Mouse (Mus musculus): ENCODE measurements at regions not wholly inside any gene's neighbourhood (a gene's known extent, or its start where the extent isn't known, plus 50 kb on each side); places are given as distances from the start of the nearest gene placed in this dataset.

- peak; percentile 10; the same call in 1 of the 2 replicates for ATAC-seq (replicated peaks; ENCODE audit: low read depth, poor library complexity, severe bottlenecking)
These were observed 177.3 kb upstream of the Mrps10 start for GRCm38 (mm10) chr17:47191416-47191815.

- ATAC-seq (replicated peaks; ENCODE audit: low read depth, poor library complexity, severe bottlenecking), result no peak
These were observed 178.9 kb upstream of the Mrps10 start for GRCm38 (mm10) chr17:47189770-47190169.

GRCm38 (mm10) chr17:47184148-47184547 is 173.8 kb upstream of the Ubr2 start:
- ATAC-seq (replicated peaks; ENCODE audit: low read depth, poor library complexity, severe bottlenecking), result peak; percentile 97

- no peak for ATAC-seq (replicated peaks; ENCODE audit: low read depth, poor library complexity, severe bottlenecking)
These were observed 171.8 kb upstream of the Ubr2 start for GRCm38 (mm10) chr17:47182118-47182517.

- no peak for ATAC-seq (replicated peaks; ENCODE audit: low read depth, poor library complexity, severe bottlenecking)
These were observed 169.1 kb upstream of the Ubr2 start for GRCm38 (mm10) chr17:47179410-47179809.

GRCm38 (mm10) chr17:47178705-47179104 is 168.3 kb upstream of the Ubr2 start:
- ATAC-seq (replicated peaks; ENCODE audit: low read depth, poor library complexity, severe bottlenecking), result no peak

- ATAC-seq (replicated peaks; ENCODE audit: low read depth, poor library complexity, severe bottlenecking), result peak; percentile 38
These were observed 167.4 kb upstream of the Ubr2 start for GRCm38 (mm10) chr17:47177671-47178246.

GRCm38 (mm10) chr17:47176328-47176727 is 166.0 kb upstream of the Ubr2 start:
- ATAC-seq (replicated peaks; ENCODE audit: low read depth, poor library complexity, severe bottlenecking), result no peak

- peak; percentile 92 for ATAC-seq (replicated peaks; ENCODE audit: low read depth, poor library complexity, severe bottlenecking)
These were observed 164.4 kb upstream of the Ubr2 start for GRCm38 (mm10) chr17:47174748-47175215.

GRCm38 (mm10) chr17:47171801-47172200 is 161.4 kb upstream of the Ubr2 start:
- no peak for ATAC-seq (replicated peaks; ENCODE audit: low read depth, poor library complexity, severe bottlenecking)

- no peak for ATAC-seq (replicated peaks; ENCODE audit: low read depth, poor library complexity, severe bottlenecking)
These were observed 160.7 kb upstream of the Ubr2 start for GRCm38 (mm10) chr17:47170978-47171593.

- ATAC-seq (replicated peaks; ENCODE audit: low read depth, poor library complexity, severe bottlenecking), result no peak
These were observed 157.7 kb upstream of the Ubr2 start for GRCm38 (mm10) chr17:47168105-47168504.

GRCm38 (mm10) chr17:47163677-47164340 is 153.5 kb upstream of the Ubr2 start:
- no peak for ATAC-seq (replicated peaks; ENCODE audit: low read depth, poor library complexity, severe bottlenecking)

- ATAC-seq (replicated peaks; ENCODE audit: low read depth, poor library complexity, severe bottlenecking), result no peak
These were observed 152.1 kb upstream of the Ubr2 start for GRCm38 (mm10) chr17:47162459-47162858.

GRCm38 (mm10) chr17:47156237-47156636 is 145.9 kb upstream of the Ubr2 start:
- ATAC-seq (replicated peaks; ENCODE audit: low read depth, poor library complexity, severe bottlenecking), result peak; percentile 63

- no peak for ATAC-seq (replicated peaks; ENCODE audit: low read depth, poor library complexity, severe bottlenecking)
These were observed 141.4 kb upstream of the Ubr2 start for GRCm38 (mm10) chr17:47151557-47152278.

- no peak for ATAC-seq (replicated peaks; ENCODE audit: low read depth, poor library complexity, severe bottlenecking)
These were observed 140.8 kb upstream of the Ubr2 start for GRCm38 (mm10) chr17:47151193-47151556.

- no peak for ATAC-seq (replicated peaks; ENCODE audit: low read depth, poor library complexity, severe bottlenecking)
These were observed 140.3 kb upstream of the Ubr2 start for GRCm38 (mm10) chr17:47150636-47151035.

- ATAC-seq (replicated peaks; ENCODE audit: low read depth, poor library complexity, severe bottlenecking), result no peak
These were observed 139.3 kb upstream of the Ubr2 start for GRCm38 (mm10) chr17:47149662-47150061.

- no peak for ATAC-seq (replicated peaks; ENCODE audit: low read depth, poor library complexity, severe bottlenecking)
These were observed 138.8 kb upstream of the Ubr2 start for GRCm38 (mm10) chr17:47149158-47149557.

- ATAC-seq (replicated peaks; ENCODE audit: low read depth, poor library complexity, severe bottlenecking), result no peak
These were observed 136.3 kb upstream of the Ubr2 start for GRCm38 (mm10) chr17:47146640-47147039.

All from common myeloid progenitor, adult 5-6 weeks (primary cell).